Mouse (Mus musculus): ENCODE measurements around the gene Slitrk5. TPM values are rescaled to one million over a fixed set of nuclear protein-coding genes. Genes with fewer than 3 reads are reported as not detected.

Slitrk5 gene
- polyA plus RNA-seq, 1 experiment = 0.01 TPM

DNA sequence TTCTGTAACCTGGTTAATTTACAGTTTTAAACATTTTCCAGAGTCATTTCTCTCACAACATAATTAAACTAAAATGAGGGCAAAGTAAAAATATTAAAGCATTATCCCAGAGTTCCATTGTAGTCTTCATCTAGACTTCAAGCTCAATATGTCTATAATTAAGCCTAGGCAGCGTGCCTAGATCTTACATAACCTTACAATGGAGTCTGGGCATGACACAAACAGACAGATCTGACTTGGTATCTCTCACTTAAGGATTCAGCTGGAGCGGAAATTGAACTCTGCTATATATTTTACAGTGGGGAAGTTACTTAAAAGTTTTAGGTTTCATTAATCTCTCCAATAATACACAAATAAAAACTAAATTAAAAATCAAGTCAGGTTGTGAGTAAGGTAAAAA, 54.9 kb downstream of the Slitrk5 start:
- TF ChIP-seq MYOD1 (IDR thresholded peaks at IDR 0.05; ENCODE audit: control insufficient read depth, insufficient read length, low read depth) (no peak), CEBPB (IDR thresholded peaks at IDR 0.05; ENCODE audit: low read depth) (no peak), MYOG (IDR thresholded peaks at IDR 0.05; ENCODE audit: control insufficient read depth, extremely low read depth, insufficient read length) (no peak), MAX (IDR thresholded peaks at IDR 0.05) (no peak), FOSL1 (IDR thresholded peaks at IDR 0.05; ENCODE audit: insufficient read depth, low read length, poor library complexity, severe bottlenecking) (no peak), USF1 (IDR thresholded peaks at IDR 0.05; ENCODE audit: low read depth) (no peak), CTCF (IDR thresholded peaks at IDR 0.05; ENCODE audit: control insufficient read depth, insufficient read depth, insufficient read length) (no peak)
- no peaks in the 10 kb centered on the region for H3K27me3 ChIP-seq (ENCODE audit: control insufficient read depth, insufficient read depth, insufficient read length)
- H3K4me3 ChIP-seq (ENCODE audit: insufficient read depth, poor library complexity, severe bottlenecking) = no peak overlapping the region
- H3K79me2 ChIP-seq (ENCODE audit: control insufficient read depth, insufficient read depth) = no peaks in the 10 kb centered on the region
- H3K79me3 ChIP-seq (ENCODE audit: low read depth) = no peaks in the 10 kb centered on the region
- H3K36me3 ChIP-seq (ENCODE audit: control insufficient read depth, insufficient read depth) = no peaks in the 10 kb centered on the region
- H3ac ChIP-seq (ENCODE audit: control insufficient read depth, insufficient read length, low read depth) = no peak overlapping the region

All from C2C12 (cell line).